Mouse (Mus musculus) heart, embryonic 11.5 days (tissue): ENCODE measurements at regions not wholly inside any gene's neighbourhood (a gene's known extent, or its start where the extent isn't known, plus 50 kb on each side); places are given as distances from the start of the nearest gene placed in this dataset.
"Not testable (repeated sequence)": the region's sequence is repeated elsewhere in the genome, so short reads cannot be mapped to it uniquely, and the experiment has no call there.

ENCODE experiments used
- ATAC-seq: fragments of 200-750 bp; cut with Nextera tagmentation; replicated peaks from 2 replicates; pipeline ENCODE4 v1.8.0; 2017; ENCODE audit warnings: moderate library complexity; ENCODE audit not compliant: insufficient number of reproducible peaks, low FRiP score, low TSS enrichment
- H3K27ac ChIP-seq: fragments of 300-500 bp; sonication (generic); 2 replicates; pipeline ENCODE4 v1.5.1; 2014; ENCODE audit warnings: mild to moderate bottlenecking, low read depth, low read length
- H3K27me3 ChIP-seq: fragments of 300-500 bp; sonication (generic); 2 replicates; pipeline ENCODE4 v1.6.1; 2014; ENCODE audit warnings: mild to moderate bottlenecking, low read length, mixed read lengths; ENCODE audit not compliant: control insufficient read depth, insufficient read depth
- H3K36me3 ChIP-seq: fragments of 300-500 bp; sonication (generic); 2 replicates; pipeline ENCODE4 v1.6.1; 2014; ENCODE audit warnings: mild to moderate bottlenecking, low read length, moderate library complexity, mixed read lengths; ENCODE audit not compliant: control insufficient read depth, insufficient read depth
- H3K4me1 ChIP-seq: fragments of 300-500 bp; sonication (generic); 2 replicates; pipeline ENCODE4 v1.6.1; 2014; ENCODE audit warnings: low read length; ENCODE audit not compliant: control insufficient read depth, insufficient read depth
- H3K4me2 ChIP-seq: fragments of 300-500 bp; sonication (generic); 2 replicates; pipeline ENCODE4 v1.6.1; 2014; ENCODE audit warnings: mild to moderate bottlenecking, moderate library complexity
- H3K4me3 ChIP-seq: fragments of 300-500 bp; sonication (generic); 2 replicates; pipeline ENCODE4 v1.5.1; 2014; ENCODE audit warnings: low read depth, low read length
- H3K9ac ChIP-seq: fragments of 300-500 bp; sonication (generic); 2 replicates; pipeline ENCODE4 v1.6.1; 2014; ENCODE audit warnings: mild to moderate bottlenecking, low read depth, low read length, moderate library complexity
- H3K9me3 ChIP-seq: fragments of 300-500 bp; sonication (generic); replicated peaks from 2 replicates; pipeline ENCODE4 v1.6.1; 2016; ENCODE audit warnings: low read length; ENCODE audit not compliant: control insufficient read depth
- WGBS: fragments of 180-500 bp; shearing (Covaris S2); extraction: QIAGEN DNeasy Blood & Tissue Kit; methylation state at CpG from one replicate; pipeline ENCODE4 v1.1.7; 2014; ENCODE audit not compliant: insufficient replicate concordance; 5-methylcytosine and 5-hydroxymethylcytosine counted together

- no peaks in the 10 kb centered on the region for H3K27me3 ChIP-seq
- H3K4me3 ChIP-seq, result no peak overlapping the region
- no peak for ATAC-seq
- H3K4me2 ChIP-seq, result no peak overlapping the region
- no peaks in the 10 kb centered on the region for H3K9me3 ChIP-seq
- no peaks in the 10 kb centered on the region for H3K36me3 ChIP-seq
- no peak overlapping the region for H3K27ac ChIP-seq
- 32% methylated on average over 6 of the region's 6 CpGs for WGBS
- no peak overlapping the region for H3K9ac ChIP-seq
- no peaks in the 10 kb centered on the region for H3K4me1 ChIP-seq
Measured at GRCm38 (mm10) chr11:40469080-40469705, 225.8 kb downstream of the Mat2b start.

- no peaks in the 10 kb centered on the region for H3K4me1 ChIP-seq
- no peak overlapping the region for H3K4me2 ChIP-seq
- no peak overlapping the region for H3K4me3 ChIP-seq
- H3K27me3 ChIP-seq, result no peaks in the 10 kb centered on the region
- no peaks in the 10 kb centered on the region for H3K36me3 ChIP-seq
- WGBS, result 79% methylated on average over 6 of the region's 6 CpGs
- no peaks in the 10 kb centered on the region for H3K9me3 ChIP-seq
- H3K9ac ChIP-seq, result no peak overlapping the region
- no peak for ATAC-seq
- no peak overlapping the region for H3K27ac ChIP-seq
Measured at GRCm38 (mm10) chr11:40456571-40456970, 238.4 kb downstream of the Mat2b start.

GRCm38 (mm10) chr11:40454994-40455393, 240.0 kb downstream of the Mat2b start:
- H3K4me1 ChIP-seq, H3K4me2 ChIP-seq, H3K27me3 ChIP-seq, H3K27ac ChIP-seq, H3K9ac ChIP-seq, H3K9me3 ChIP-seq, H3K36me3 ChIP-seq, H3K4me3 ChIP-seq, ATAC-seq: not testable (repeated sequence)

GRCm38 (mm10) chr11:40446846-40447245, 248.2 kb downstream of the Mat2b start:
- no peaks in the 10 kb centered on the region for H3K4me1 ChIP-seq
- H3K4me3 ChIP-seq, result no peak overlapping the region
- H3K9ac ChIP-seq, result no peak overlapping the region
- ATAC-seq, result no peak
- WGBS, result 83% methylated on average over 2 of the region's 2 CpGs
- H3K27ac ChIP-seq, result no peak overlapping the region
- H3K9me3 ChIP-seq, result no peaks in the 10 kb centered on the region
- H3K36me3 ChIP-seq, result no peaks in the 10 kb centered on the region
- no peaks in the 10 kb centered on the region for H3K27me3 ChIP-seq
- H3K4me2 ChIP-seq, result no peak overlapping the region

- 90% methylated on average over 1 of the region's 1 CpGs for WGBS
- no peaks in the 10 kb centered on the region for H3K4me1 ChIP-seq
- no peak overlapping the region for H3K4me2 ChIP-seq
- no peaks in the 10 kb centered on the region for H3K36me3 ChIP-seq
- no peak overlapping the region for H3K4me3 ChIP-seq
- H3K9me3 ChIP-seq, result no peaks in the 10 kb centered on the region
- H3K9ac ChIP-seq, result no peak overlapping the region
- H3K27ac ChIP-seq, result no peak overlapping the region
- H3K27me3 ChIP-seq, result no peaks in the 10 kb centered on the region
- ATAC-seq, result no peak
Measured at GRCm38 (mm10) chr11:40434002-40434401, 261.0 kb downstream of the Mat2b start.

- 63% methylated on average over 2 of the region's 2 CpGs for WGBS
Measured at GRCm38 (mm10) chr11:40428858-40429257, 266.1 kb downstream of the Mat2b start.

GRCm38 (mm10) chr11:40424316-40424715, 270.7 kb downstream of the Mat2b start:
- Histone ChIP-seq H3K27me3 (no peaks in the 10 kb centered on the region), H3K9ac (no peak overlapping the region), H3K9me3 (no peaks in the 10 kb centered on the region), H3K4me3 (no peak overlapping the region), H3K4me1 (no peaks in the 10 kb centered on the region), H3K4me2 (no peak overlapping the region), H3K27ac (no peak overlapping the region), H3K36me3 (no peaks in the 10 kb centered on the region)
- WGBS, result 74% methylated on average over 3 of the region's 3 CpGs
- ATAC-seq, result no peak

More at GRCm38 (mm10) chr11:40428858-40429257, 266.1 kb downstream of the Mat2b start:
- no peak overlapping the region for H3K4me3 ChIP-seq
- no peaks in the 10 kb centered on the region for H3K9me3 ChIP-seq
- no peaks in the 10 kb centered on the region for H3K4me1 ChIP-seq
- no peak overlapping the region for H3K4me2 ChIP-seq
- H3K36me3 ChIP-seq, result no peaks in the 10 kb centered on the region
- H3K27ac ChIP-seq, result no peak overlapping the region
- peak; percentile 35; the same call in 1 of the 2 replicates for ATAC-seq
- H3K27me3 ChIP-seq, result no peaks in the 10 kb centered on the region
- H3K9ac ChIP-seq, result no peak overlapping the region

GRCm38 (mm10) chr11:40407571-40407970, 287.4 kb downstream of the Mat2b start:
- no peak overlapping the region for H3K4me2 ChIP-seq
- no peaks in the 10 kb centered on the region for H3K27me3 ChIP-seq
- H3K27ac ChIP-seq, result no peak overlapping the region
- H3K4me3 ChIP-seq, result no peak overlapping the region
- ATAC-seq, result no peak
- H3K36me3 ChIP-seq, result no peaks in the 10 kb centered on the region
- no peak overlapping the region for H3K9ac ChIP-seq
- H3K4me1 ChIP-seq, result no peaks in the 10 kb centered on the region
- H3K9me3 ChIP-seq, result no peaks in the 10 kb centered on the region

- no peak overlapping the region for H3K9ac ChIP-seq
- ATAC-seq, result 0 out of 2 replicates have a peak, but pooled peaks have one; percentile 65
- H3K4me2 ChIP-seq, result no peak overlapping the region
- H3K36me3 ChIP-seq, result no peaks in the 10 kb centered on the region
- WGBS, result 54% methylated on average over 1 of the region's 1 CpGs
- H3K27me3 ChIP-seq, result no peaks in the 10 kb centered on the region
- no peaks in the 10 kb centered on the region for H3K4me1 ChIP-seq
- H3K27ac ChIP-seq, result peak overlapping the region; percentile 29; the same call in 1 of the 2 replicates
- H3K4me3 ChIP-seq, result no peak overlapping the region
- no peaks in the 10 kb centered on the region for H3K9me3 ChIP-seq
Measured at GRCm38 (mm10) chr11:40402249-40402648, 292.8 kb downstream of the Mat2b start.
